Mouse (Mus musculus) subcutaneous adipose tissue, adult 2 months (tissue): ENCODE measurements around the gene Abcd2. TPM values are rescaled to one million over a fixed set of nuclear protein-coding genes. Genes with fewer than 3 reads are reported as not detected.

ENCODE experiments used
- polyA plus RNA-seq: library from polyadenylated mRNA; depleted of rRNA; stranded (reverse); fragments of >200 nt; gene quantifications from 2 replicates; pipeline ENCODE4 v1.2.3, GENCODE M21; 2012; ENCODE audit warnings: low replicate concordance; rRNA removed

The Abcd2 gene
- 90.3 and 176 TPM in 2 replicates for polyA plus RNA-seq

DNA sequence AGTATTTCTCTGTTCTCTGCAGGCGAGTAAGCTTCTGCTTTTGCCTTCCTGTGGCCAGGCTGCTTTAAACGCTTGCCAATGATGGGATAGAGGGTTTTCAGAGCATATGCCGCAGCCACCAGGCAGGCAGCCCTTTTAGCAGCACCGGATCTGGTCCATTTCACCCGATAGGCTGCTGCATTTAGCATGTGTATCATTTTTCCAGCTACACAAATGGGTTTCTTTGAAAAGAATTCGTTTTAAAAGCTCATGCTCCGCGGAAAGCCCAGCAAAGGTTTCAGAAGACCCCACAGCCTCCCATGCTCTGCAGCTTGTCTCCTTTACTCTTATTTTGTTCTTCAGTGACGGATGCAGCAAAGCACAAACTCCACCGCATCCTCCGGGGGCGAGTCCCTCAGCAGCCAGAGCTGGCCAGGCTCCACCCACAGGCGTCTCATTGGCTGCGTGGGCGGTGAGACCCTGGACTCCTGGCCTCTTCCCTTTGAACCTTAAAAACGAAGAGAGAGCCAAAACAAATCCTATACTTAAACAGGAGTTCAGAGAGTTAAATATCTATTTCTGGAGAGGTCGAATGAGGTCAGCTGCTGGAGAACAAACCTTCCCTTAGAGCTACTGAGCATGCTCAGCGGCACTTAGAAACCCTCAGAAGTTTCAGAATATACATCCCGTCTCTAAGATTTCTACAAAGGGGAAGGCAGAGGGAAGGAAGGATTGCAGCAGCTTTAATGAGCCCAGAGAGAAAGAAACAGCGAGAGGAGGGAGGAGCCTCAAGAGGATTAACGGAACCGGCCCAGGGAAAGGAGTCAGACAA is at the start of gene Abcd2:
Abcd2 (minus strand) TSS at position 388 of the 811 bp plus-strand sequence.

GRCm38 (mm10) chr15:91199256-91199905 is 7.8 kb upstream of the Abcd2 start, which contains the start of gene CN725425:
TSS of gene CN725425 (plus strand) at chr15:91199494.

Other genes with a start within 250 kb of the Abcd2 start
- gene Kif21a, start 141.9 kb downstream of the Abcd2 start, polyA plus RNA-seq: 4.4 and 5.4 TPM in 2 replicates
- gene CN725425, start 7.7 kb upstream of the Abcd2 start, polyA plus RNA-seq: not detected in 2 replicates